Mouse (Mus musculus) forebrain, embryonic 10.5 days (tissue): ENCODE measurements around the gene Prpf6. TPM values are rescaled to one million over a fixed set of nuclear protein-coding genes. Genes with fewer than 3 reads are reported as not detected.

ENCODE experiments used
- DNase-seq: peaks from one replicate; pipeline ENCODE4 v3.0.0-alpha.2; 2017; ENCODE audit warnings: low spot score; ENCODE audit errors: extremely low spot score
- H3K27ac ChIP-seq: fragments of 300-500 bp; sonication (generic); 2 replicates; pipeline ENCODE4 v1.5.1; 2016; ENCODE audit warnings: mild to moderate bottlenecking
- H3K27me3 ChIP-seq: fragments of 300-500 bp; sonication (generic); 2 replicates; pipeline ENCODE4 v1.6.1; 2016; ENCODE audit warnings: mild to moderate bottlenecking; ENCODE audit not compliant: poor library complexity, severe bottlenecking
- H3K36me3 ChIP-seq: fragments of 300-500 bp; sonication (generic); replicated peaks from 2 replicates; pipeline ENCODE4 v1.6.1; 2016; ENCODE audit warnings: mild to moderate bottlenecking, moderate library complexity
- H3K4me1 ChIP-seq: fragments of 300-500 bp; sonication (generic); 2 replicates; pipeline ENCODE4 v1.6.1; 2016
- H3K4me3 ChIP-seq: fragments of 300-500 bp; sonication (generic); 2 replicates; pipeline ENCODE4 v1.5.1; 2016; ENCODE audit warnings: mild to moderate bottlenecking, moderate library complexity
- H3K9me3 ChIP-seq: fragments of 300-500 bp; sonication (generic); 2 replicates; pipeline ENCODE4 v1.6.1; 2016; ENCODE audit warnings: mild to moderate bottlenecking, moderate library complexity
- WGBS: fragments of 180-500 bp; shearing (Covaris S2); methylation state at CpG from one replicate; pipeline ENCODE4 v1.1.7; 2016; 5-methylcytosine and 5-hydroxymethylcytosine counted together
- polyA plus RNA-seq: library from polyadenylated mRNA; unstranded; fragments of >200 nt; fragmentation: Nextera tagmentation; extraction: Ambion mirVana; gene quantifications from 2 replicates; pipeline ENCODE4 v1.2.1, GENCODE M21; 2016

Gene Prpf6
- polyA plus RNA-seq, 1 experiment from 2014 or later, result 78.5 TPM

GRCm38 (mm10) chr2:181593042-181593421 is 1.4 kb downstream of the Prpf6 start:
- peak overlapping the region; percentile 95 for H3K27ac ChIP-seq
- peaks cover 46% of the 10 kb centered on the region for H3K36me3 ChIP-seq
- peaks cover 35% of the 10 kb centered on the region for H3K4me1 ChIP-seq
- WGBS, result 13% methylated on average over 6 of the region's 6 CpGs
- no peaks in the 10 kb centered on the region for H3K9me3 ChIP-seq
- no peaks in the 10 kb centered on the region for H3K27me3 ChIP-seq
- peak overlapping the region; percentile 96 for H3K4me3 ChIP-seq
- peak; percentile 15 for DNase-seq

- H3K4me1 ChIP-seq, result peaks cover 44% of the 10 kb centered on the region
- H3K9me3 ChIP-seq, result no peaks in the 10 kb centered on the region
- peaks cover 37% of the 10 kb centered on the region for H3K36me3 ChIP-seq
- no peaks in the 10 kb centered on the region for H3K27me3 ChIP-seq
- DNase-seq, result no peak
- no peak overlapping the region; the same call in 1 of the 2 replicates for H3K4me3 ChIP-seq
- no peak overlapping the region for H3K27ac ChIP-seq
Observed at GRCm38 (mm10) chr2:181593937-181594336, 2.3 kb downstream of the Prpf6 start.

- 80% methylated on average over 4 of the region's 4 CpGs for WGBS
- Histone ChIP-seq H3K9me3 (no peaks in the 10 kb centered on the region), H3K4me3 (no peak overlapping the region), H3K27me3 (peaks cover 3% of the 10 kb centered on the region; the same call in 1 of the 2 replicates), H3K36me3 (peaks cover 25% of the 10 kb centered on the region), H3K27ac (no peak overlapping the region), H3K4me1 (peaks cover 54% of the 10 kb centered on the region)
- DNase-seq, result peak; percentile 15
Observed at GRCm38 (mm10) chr2:181594946-181595696, 3.5 kb downstream of the Prpf6 start.

GRCm38 (mm10) chr2:181596221-181596960 is 4.7 kb downstream of the Prpf6 start:
- H3K9me3 ChIP-seq, result no peaks in the 10 kb centered on the region
- DNase-seq, result no peak
- H3K27ac ChIP-seq, result no peak overlapping the region
- WGBS, result 59% methylated on average over 6 of the region's 6 CpGs
- H3K36me3 ChIP-seq, result peaks cover 16% of the 10 kb centered on the region
- H3K4me1 ChIP-seq, result peaks cover 52% of the 10 kb centered on the region
- peaks cover 3% of the 10 kb centered on the region; the same call in 1 of the 2 replicates for H3K27me3 ChIP-seq
- no peak overlapping the region for H3K4me3 ChIP-seq

GRCm38 (mm10) chr2:181597378-181598061 is 5.9 kb downstream of the Prpf6 start:
- Histone ChIP-seq H3K27ac (no peak overlapping the region), H3K9me3 (no peaks in the 10 kb centered on the region), H3K27me3 (peaks cover 3% of the 10 kb centered on the region; the same call in 1 of the 2 replicates), H3K4me3 (peak overlapping the region; percentile 87; the same call in 1 of the 2 replicates), H3K36me3 (peaks cover 16% of the 10 kb centered on the region), H3K4me1 (peaks cover 53% of the 10 kb centered on the region)
- 76% methylated on average over 7 of the region's 7 CpGs for WGBS
- no peak for DNase-seq

- H3K4me1 ChIP-seq, result peaks cover 48% of the 10 kb centered on the region
- peak; percentile 62 for DNase-seq
- no peaks in the 10 kb centered on the region for H3K9me3 ChIP-seq
- peak within 1 kb of the TSS; percentile 94 for H3K27ac ChIP-seq
- H3K36me3 ChIP-seq, result peaks cover 16% of the 10 kb centered on the region
- peak within 1 kb of the TSS; percentile 87 for H3K4me3 ChIP-seq
- WGBS, result under 1% methylated on average over 71 of the region's 71 CpGs
- H3K27me3 ChIP-seq, result peaks cover 3% of the 10 kb centered on the region; the same call in 1 of the 2 replicates
Observed at GRCm38 (mm10) chr2:181598454-181599351, 7.0 kb downstream of the Prpf6 start, which contains the start of gene Samd10. Gene Samd10, minus strand, starts transcription at chr2:181599212.

GRCm38 (mm10) chr2:181600226-181600758 is 8.6 kb downstream of the Prpf6 start:
- Histone ChIP-seq H3K4me3 (peak overlapping the region; percentile 86), H3K9me3 (no peaks in the 10 kb centered on the region), H3K27ac (peak overlapping the region; percentile 91), H3K4me1 (peaks cover 48% of the 10 kb centered on the region), H3K27me3 (peaks cover 3% of the 10 kb centered on the region; the same call in 1 of the 2 replicates), H3K36me3 (peaks cover 15% of the 10 kb centered on the region)
- DNase-seq, result no peak
- 65% methylated on average over 6 of the region's 6 CpGs for WGBS

GRCm38 (mm10) chr2:181600828-181601750 is 9.4 kb downstream of the Prpf6 start:
- 2% methylated on average over 57 of the region's 57 CpGs for WGBS

GRCm38 (mm10) chr2:181601751-181602145 is 10.1 kb downstream of the Prpf6 start:
- H3K27me3 ChIP-seq, result peaks cover 3% of the 10 kb centered on the region; the same call in 1 of the 2 replicates
- WGBS, result 33% methylated on average over 10 of the region's 10 CpGs
- no peak for DNase-seq
- peak overlapping the region; percentile 86 for H3K4me3 ChIP-seq
- no peaks in the 10 kb centered on the region for H3K9me3 ChIP-seq
- peak overlapping the region; percentile 91 for H3K27ac ChIP-seq
- peaks cover 48% of the 10 kb centered on the region for H3K4me1 ChIP-seq
- H3K36me3 ChIP-seq, result peaks cover 5% of the 10 kb centered on the region

More at GRCm38 (mm10) chr2:181600828-181601750, 9.4 kb downstream of the Prpf6 start:
- H3K27ac ChIP-seq, result peak overlapping the region; percentile 91
- peaks cover 11% of the 10 kb centered on the region for H3K36me3 ChIP-seq
- H3K9me3 ChIP-seq, result no peaks in the 10 kb centered on the region
- H3K4me3 ChIP-seq, result peak overlapping the region; percentile 86
- H3K4me1 ChIP-seq, result peaks cover 48% of the 10 kb centered on the region
- peak; percentile 98 for DNase-seq
- peaks cover 3% of the 10 kb centered on the region; the same call in 1 of the 2 replicates for H3K27me3 ChIP-seq

- peak overlapping the region; percentile 86; the same call in 1 of the 2 replicates for H3K4me3 ChIP-seq
- no peak overlapping the region for H3K27ac ChIP-seq
- peaks cover 8% of the 10 kb centered on the region for H3K36me3 ChIP-seq
- WGBS, result 82% methylated on average over 4 of the region's 4 CpGs
- peaks cover 3% of the 10 kb centered on the region; the same call in 1 of the 2 replicates for H3K27me3 ChIP-seq
- H3K4me1 ChIP-seq, result peaks cover 45% of the 10 kb centered on the region
- DNase-seq, result no peak
- H3K9me3 ChIP-seq, result no peaks in the 10 kb centered on the region
Observed at GRCm38 (mm10) chr2:181602367-181602766, 10.7 kb downstream of the Prpf6 start.
